Mouse (Mus musculus) lung, postnatal 25 days (tissue): ENCODE measurements around the gene Mocs3.
A peak's percentile ranks its signal among the peaks of the same experiment; 100 is the strongest.

Source experiments
- DNase-seq: peaks from one replicate; pipeline ENCODE4 v3.0.0; 2022; ENCODE audit warnings: low spot score

The Mocs3 gene

DNA sequence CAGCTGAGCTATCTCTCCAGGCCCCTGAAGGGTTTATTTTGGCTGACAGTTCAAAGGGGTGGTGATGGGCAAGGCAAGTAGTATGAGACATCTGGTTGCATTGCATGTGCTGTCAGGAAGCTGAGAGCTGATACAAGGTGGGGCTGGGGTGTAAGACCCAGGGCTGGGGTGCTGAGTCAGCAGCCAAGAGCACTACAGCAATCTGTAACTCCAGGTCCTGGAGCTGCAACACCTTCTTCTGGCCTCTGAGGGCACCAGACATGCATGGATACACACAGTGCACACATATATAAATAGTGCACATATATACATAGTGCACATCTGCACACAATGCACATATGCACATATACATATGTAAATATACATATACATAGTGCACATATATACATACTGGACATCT, 12.4 kb downstream of the Mocs3 start:
- no peak for DNase-seq

GRCm38 (mm10) chr2:168243278-168243677, 12.9 kb downstream of the Mocs3 start:
- DNase-seq: no peak

- DNase-seq: no peak
Observed at GRCm38 (mm10) chr2:168245571-168245970, 15.1 kb downstream of the Mocs3 start.

- DNase-seq: no peak
Observed at GRCm38 (mm10) chr2:168248167-168248855, 17.9 kb downstream of the Mocs3 start.

GRCm38 (mm10) chr2:168248856-168249245, 18.4 kb downstream of the Mocs3 start:
- DNase-seq: no peak

GRCm38 (mm10) chr2:168250270-168250669, 19.8 kb downstream of the Mocs3 start:
- DNase-seq: peak; percentile 83

GRCm38 (mm10) chr2:168252639-168253292, 22.3 kb downstream of the Mocs3 start:
- peak; percentile 20 for DNase-seq

DNA sequence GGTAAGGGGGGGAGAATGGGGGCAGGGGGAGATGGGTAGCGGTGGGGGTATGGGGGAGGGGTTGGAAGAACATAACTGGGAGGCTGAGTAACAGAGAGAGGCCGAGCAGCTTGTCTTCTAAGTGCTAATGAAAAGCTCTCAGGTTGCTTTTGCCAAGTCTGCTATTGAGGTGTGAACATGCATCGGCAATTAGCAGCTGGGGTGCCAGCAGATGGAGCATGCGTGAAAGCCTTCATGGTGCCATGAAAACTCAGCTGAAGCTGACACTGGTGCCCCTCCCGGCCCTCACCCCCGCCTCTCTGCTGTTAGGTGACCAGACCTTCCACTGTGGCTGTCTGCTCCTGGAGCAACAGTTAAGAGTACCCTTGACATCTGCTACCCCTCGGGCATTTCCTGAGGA, 23.4 kb downstream of the Mocs3 start:
- DNase-seq: no peak

GRCm38 (mm10) chr2:168256506-168256905, 26.1 kb downstream of the Mocs3 start:
- no peak for DNase-seq

DNA sequence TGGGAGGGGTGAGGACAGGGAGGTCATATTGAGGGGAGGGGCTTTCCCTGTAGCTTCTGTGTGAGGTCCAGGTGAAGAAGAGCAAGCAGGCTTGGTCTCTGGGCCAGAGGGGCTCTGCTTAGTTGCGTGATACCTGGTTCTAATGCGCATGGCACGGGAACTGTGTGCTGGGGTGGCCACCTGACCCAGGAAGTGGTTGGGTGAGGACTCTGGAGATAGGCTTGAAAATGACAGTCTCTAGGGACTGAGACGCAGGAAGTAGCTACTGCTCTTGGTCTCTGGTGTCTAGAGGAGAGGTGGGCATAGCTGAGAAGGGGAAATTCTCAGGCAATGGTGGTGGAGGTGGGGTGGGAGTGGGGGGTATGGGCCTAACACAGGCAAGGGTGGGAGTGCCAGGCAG, 26.8 kb downstream of the Mocs3 start:
- no peak for DNase-seq

- DNase-seq: no peak
Observed at GRCm38 (mm10) chr2:168259046-168259445, 28.6 kb downstream of the Mocs3 start.

- no peak for DNase-seq
Observed at GRCm38 (mm10) chr2:168260124-168260523, 29.7 kb downstream of the Mocs3 start.

DNA sequence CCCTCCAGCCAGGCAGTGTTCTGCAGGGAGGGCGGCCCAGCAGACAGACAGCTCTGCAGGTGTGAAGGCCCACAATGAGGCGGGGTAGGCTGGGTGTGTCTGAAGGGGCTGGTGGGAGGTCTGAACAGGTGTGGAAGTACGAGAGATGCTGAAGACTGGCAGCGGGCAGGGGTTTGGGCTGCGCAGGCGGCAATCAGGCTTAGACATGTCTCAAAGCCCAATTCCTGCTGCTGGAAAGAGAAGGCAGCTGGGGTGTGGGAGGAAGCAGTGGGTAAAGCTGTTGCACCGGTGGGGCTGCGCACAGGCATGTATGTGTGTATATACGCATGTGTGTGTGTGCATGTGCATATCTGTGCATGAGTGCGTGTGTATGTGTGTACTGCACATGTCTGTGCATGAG, 30.5 kb downstream of the Mocs3 start:
- no peak for DNase-seq

DNA sequence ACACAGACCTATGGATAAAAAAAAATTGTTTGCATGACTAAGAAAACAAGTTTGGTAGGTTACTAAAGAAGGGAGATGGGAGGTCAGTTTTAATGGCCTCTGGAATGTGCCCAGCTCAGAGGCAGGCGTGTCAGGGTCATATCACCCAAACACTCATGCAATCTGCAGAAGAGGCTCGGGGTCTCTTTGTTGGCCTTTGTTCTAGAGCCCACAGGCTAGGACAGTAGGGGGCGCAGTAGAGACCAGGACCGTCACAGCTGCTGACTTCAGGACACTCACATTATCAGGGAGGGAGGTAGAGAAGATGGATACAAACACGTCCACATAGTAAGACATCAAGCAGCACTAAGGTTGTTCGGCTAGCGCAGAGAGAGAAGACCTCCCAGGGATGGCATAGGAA, 37.6 kb downstream of the Mocs3 start:
- DNase-seq: peak; percentile 8

DNA sequence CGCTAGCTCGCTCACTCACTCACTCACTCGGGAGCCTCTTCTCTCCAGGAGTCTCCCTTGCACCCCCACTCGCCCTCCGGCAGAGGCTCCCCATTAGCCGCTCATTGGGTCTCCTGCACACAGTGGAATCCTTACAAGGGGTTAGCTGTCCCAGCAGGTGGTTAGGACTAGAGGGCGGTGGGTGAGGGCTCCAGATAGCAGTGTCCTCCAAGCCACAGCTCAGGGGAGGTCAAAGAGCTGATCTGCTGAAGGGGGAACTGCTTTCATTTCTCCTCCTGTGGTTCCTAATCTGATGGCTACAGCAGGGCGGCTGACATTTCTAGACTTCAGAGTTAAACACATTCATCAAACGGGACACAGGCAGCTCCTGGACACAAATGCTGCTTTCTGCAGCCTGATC, 43.0 kb downstream of the Mocs3 start:
- no peak for DNase-seq

GRCm38 (mm10) chr2:168274374-168274935, 44.0 kb downstream of the Mocs3 start:
- peak; percentile 36 for DNase-seq

DNA sequence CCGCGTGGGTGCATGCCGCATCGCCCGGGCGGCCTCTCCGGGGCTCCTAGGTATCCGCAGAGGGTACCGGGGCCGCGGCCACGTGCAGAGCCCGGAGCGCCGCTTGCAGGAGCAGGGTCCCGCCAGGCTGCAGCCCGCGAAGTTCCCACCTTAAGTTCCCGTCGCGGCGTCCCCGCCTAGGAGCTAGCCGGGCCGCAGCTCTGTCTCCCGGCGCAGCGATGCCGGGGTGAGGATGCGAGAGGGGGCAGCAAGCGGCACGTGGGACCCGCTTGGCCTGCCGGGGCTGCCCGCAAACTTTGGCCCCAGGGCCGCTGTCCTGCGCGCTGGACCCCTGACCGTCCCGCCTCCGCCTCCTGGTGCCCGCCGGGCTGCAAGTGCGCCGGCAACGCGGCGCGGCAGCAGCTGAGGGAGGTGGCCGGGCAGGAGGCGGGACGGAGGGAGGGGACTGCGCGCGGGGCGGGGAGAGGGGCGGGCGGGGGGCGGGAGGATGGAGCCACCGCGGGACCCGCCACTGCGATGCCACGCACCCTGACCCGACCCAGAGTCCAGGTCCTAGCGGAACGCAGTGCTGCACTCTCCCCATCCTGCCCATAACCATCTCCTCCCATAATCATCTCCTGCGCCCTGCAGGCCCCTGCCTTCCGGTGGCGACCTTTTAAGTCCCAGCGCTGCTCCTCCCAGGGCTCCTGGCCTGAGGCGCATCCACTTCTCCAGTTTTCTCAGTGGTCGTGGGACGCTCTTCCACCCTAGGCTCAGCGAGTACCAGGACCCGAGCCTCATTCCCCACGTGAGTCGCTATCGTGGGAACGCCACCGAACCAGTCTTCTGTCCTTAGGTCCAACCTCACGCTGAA, 50.5 kb downstream of the Mocs3 start:
- no peak for DNase-seq

GRCm38 (mm10) chr2:168281582-168281981, 51.2 kb downstream of the Mocs3 start, which contains the start of gene Kcng1:
TSS of gene Kcng1 (minus strand) at chr2:168281736.
- DNase-seq: no peak
